Mouse (Mus musculus) G1E (cell line): ENCODE measurements around the gene Ptpn4.

Experiments used
- CTCF ChIP-seq: IDR thresholded peaks from 2 replicates; pipeline ENCODE4 v1.5.1; 2012; ENCODE audit warnings: low read depth, low read length, inconsistent platforms, mixed read lengths
- POLR2AphosphoS5 ChIP-seq: IDR thresholded peaks from 2 replicates; pipeline ENCODE4 v1.6.1; 2012; ENCODE audit warnings: low read depth, low read length, inconsistent platforms; ENCODE audit not compliant: insufficient replicate concordance
- TAL1 ChIP-seq: conservative IDR thresholded peaks from 2 replicates; pipeline ENCODE4 v1.6.1; 2012; ENCODE audit warnings: low read depth, low read length, inconsistent platforms, mixed read lengths

- no peak for TF ChIP-seq CTCF
- TF ChIP-seq POLR2AphosphoS5 = no peak
- TF ChIP-seq TAL1 = no peak
Measured at GRCm38 (mm10) chr1:119605396-119605795, 232.0 kb downstream of the Ptpn4 start.
